Mouse (Mus musculus): ENCODE results near the gene Hccs.
A peak's percentile ranks its signal among the peaks of the same experiment; 100 is the strongest.
"Not testable (repeated sequence)": the region's sequence is repeated elsewhere in the genome, so short reads cannot be mapped to it uniquely, and the experiment has no call there.

Gene Hccs

GRCm38 (mm10) chrX:169319945-169320667 lies at the start of gene Hccs:
Gene Hccs, minus strand, starts transcription at chrX:169320372.
- peak; percentile 96 for DNase-seq (ENCODE audit: low read depth, low spot score)

- no peak for DNase-seq (ENCODE audit: low read depth, low spot score)
Measured at GRCm38 (mm10) chrX:169357146-169357772, 37.1 kb upstream of the Hccs start.

DNA sequence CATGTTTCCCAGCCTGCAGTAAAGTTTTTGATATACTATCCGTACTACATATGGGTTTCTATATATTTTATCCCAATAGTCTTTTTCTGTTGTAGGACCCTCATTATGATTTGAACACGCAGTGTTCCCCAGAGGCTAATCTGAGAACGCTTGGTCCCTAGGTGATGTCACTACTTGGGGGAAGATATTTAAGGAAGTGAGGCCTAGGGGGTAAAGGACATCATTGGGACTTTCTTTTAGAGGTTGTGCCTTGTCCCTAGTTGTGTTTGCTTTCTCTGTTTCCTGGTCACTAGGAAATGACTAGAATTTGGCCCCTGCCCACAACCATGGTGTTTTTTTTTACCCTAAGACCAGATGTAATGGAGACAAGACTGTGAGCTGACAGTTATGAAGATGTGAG lies 18.0 kb upstream of the Hccs start:
- no peak for DNase-seq (ENCODE audit: low read depth, low spot score)

DNA sequence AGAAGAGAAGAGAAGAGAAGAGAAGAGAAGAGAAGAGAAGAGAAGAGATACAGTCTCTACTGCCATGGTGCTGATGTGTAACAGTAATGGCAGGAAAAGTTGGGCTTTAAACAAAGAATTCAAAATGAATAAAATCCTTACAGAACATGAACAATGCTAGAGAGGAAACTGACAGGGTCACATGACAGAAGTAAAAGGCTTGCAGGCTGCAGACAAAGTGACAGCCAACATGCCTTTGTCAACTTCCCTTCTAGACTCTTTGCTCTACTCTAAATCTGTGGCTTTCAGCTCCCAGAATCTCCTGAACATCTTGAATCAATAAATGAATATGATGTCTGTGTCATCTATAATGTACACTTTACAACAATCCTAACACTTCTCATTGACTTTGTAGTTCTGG lies 17.4 kb upstream of the Hccs start:
- DNase-seq (ENCODE audit: low read depth, low spot score): no peak

DNA sequence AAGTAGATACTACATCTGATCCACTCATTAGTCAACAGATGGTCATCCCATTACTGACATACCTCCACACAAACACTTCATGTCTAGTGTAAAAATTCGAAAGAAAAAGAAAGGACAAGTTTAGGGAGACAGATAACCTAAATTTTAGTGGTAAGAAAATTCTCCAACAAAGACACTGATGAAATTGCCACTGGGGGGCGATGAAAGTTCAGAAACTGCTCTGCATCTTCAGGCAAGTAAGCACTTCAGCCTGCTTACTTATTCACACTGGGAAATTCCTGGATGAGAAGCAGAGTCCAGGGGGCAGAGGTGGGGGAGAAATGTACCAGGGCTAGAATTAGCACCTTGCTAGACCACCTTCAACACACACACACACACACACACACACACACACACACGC lies 12.1 kb upstream of the Hccs start:
- DNase-seq (ENCODE audit: low read depth, low spot score): peak; percentile 67

DNA sequence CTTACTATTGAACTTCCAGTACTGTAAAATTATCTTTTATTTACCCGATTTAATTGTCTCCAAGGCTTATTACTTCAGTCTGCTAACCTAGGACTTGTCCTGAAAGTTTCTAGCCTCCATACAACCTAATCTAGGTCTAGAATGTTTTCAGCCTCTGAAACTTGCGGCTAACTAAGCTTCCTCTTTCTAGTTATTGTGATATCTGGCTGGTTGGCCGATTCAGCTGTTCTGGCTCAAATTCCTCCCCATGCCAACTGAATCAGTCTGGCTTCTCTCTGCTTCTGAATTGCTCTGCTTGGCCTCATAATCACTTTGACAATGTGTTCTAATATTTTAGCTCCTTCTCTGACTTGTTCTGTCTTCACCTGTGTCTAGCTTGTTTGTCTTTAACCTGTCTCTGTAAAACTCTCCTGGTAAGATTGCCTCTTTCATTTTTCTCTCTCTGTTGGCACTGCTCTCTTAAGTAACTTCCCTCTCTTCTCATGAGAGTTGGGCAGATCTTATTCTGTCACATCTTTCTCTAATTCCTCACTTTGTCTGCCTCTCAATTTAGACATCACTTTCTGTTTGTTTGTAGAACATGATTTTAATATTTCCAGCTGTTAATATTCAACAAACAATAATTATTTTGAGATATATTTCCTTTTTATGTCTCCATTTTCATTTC lies 5.9 kb upstream of the Hccs start:
- no peak for DNase-seq (ENCODE audit: low read depth, low spot score)

DNA sequence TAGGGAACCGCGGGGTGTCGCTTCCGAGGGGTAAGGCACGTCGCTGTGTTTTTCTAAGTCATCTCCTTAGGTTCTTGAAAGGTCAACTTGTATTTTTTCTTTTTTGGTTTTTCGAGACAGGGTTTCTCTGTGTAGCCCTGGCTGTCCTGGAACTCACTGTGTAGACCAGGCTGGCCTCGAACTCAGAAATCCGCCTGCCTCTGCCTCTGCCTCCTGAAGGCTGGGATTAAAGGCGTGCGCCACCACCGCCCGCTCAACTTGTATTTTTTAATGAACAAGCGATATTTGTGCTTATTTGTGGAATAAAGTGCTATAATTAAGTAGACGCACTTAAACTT lies 465 bp upstream of the Hccs start:
- DNase-seq (ENCODE audit: low read depth, low spot score): not testable (repeated sequence)

- DNase-seq (ENCODE audit: low read depth, low spot score): no peak
Measured at GRCm38 (mm10) chrX:169319066-169319760, 959 bp downstream of the Hccs start.

GRCm38 (mm10) chrX:169308559-169308958 lies 11.6 kb downstream of the Hccs start:
- DNase-seq (ENCODE audit: low read depth, low spot score): no peak

DNA sequence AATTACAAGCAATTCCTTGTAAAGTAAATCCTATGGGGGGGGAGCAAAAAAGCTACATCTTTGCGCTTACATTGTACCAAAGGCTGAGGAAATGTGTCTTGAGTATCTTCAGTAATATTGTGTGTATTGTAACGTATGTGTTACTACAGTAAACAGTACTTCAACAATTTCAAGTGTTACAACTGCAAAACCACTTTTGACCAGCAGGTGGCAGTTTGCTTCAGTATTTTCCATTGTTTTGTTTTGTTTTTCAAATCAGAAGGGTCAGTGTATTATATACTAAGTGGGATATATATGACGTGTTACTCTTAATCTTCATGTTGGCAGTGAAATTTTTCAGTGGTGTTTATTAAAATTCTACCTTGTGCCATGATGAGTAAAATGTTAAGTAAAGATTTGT lies 16.2 kb downstream of the Hccs start:
- peak; percentile 68 for DNase-seq (ENCODE audit: low read depth, low spot score)

GRCm38 (mm10) chrX:169302271-169303045 lies 17.7 kb downstream of the Hccs start:
- no peak for DNase-seq (ENCODE audit: low read depth, low spot score)

GRCm38 (mm10) chrX:169299579-169299978 lies 20.6 kb downstream of the Hccs start:
- DNase-seq (ENCODE audit: low read depth, low spot score): peak; percentile 60

DNA sequence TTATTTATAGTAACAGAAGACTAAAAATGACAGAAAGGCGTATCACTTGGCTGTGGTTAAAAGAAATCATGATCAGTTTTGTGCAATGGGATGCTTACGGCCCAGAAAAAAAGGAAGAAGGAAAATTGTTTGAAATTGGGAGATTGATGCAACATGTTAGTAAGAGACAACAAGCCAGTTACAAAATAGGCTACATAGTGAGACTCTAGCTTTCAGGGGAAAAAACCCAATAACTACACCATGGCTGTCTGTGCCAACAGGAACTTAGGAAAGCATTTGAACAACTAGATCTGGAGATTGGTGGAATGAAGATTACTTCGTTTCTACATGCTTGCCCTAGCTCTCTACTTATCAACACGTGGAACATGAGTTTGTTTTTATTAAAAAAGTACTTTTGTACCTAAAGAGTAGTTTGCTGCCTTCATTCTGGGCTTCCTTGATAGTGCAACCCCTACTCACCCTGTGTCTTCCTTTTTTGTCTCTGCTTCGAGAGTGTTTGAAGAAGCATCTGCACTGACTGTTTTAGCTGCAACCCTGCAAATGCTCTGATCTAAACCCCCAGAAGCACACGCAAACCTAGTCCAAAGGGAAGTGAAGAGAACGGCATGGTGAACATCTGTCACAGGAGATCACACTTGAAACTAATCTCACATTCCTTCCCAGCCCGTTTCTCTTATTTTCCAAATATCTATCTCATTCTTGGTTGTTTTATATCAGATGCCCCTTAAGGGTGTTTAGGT lies 56.6 kb downstream of the Hccs start:
- DNase-seq (ENCODE audit: low read depth, low spot score): no peak

DNA sequence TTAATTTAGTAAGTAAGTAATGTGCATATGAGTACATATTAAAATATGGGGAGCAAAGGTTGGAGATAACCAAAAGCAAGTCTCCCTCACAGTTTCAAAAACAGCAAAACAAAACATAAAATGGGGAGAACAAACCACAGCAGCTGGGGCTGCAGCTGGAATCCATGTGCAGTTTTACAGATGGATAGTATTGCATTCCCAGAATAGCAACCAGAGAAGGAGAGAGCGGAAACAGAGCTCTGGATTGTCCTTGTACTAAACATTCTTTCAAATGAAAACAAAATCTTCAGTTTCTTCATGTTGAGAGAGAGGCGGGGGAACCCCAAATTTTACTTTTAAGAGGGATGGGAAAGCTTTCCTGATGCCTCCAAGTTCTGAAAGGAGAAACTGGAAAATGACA lies 58.0 kb downstream of the Hccs start:
- peak; percentile 11 for DNase-seq (ENCODE audit: low read depth, low spot score)

- DNase-seq (ENCODE audit: low read depth, low spot score): no peak
Measured at GRCm38 (mm10) chrX:169261034-169261433, 59.1 kb downstream of the Hccs start.

GRCm38 (mm10) chrX:169256741-169257140 lies 63.4 kb downstream of the Hccs start:
- DNase-seq (ENCODE audit: low read depth, low spot score): no peak

DNA sequence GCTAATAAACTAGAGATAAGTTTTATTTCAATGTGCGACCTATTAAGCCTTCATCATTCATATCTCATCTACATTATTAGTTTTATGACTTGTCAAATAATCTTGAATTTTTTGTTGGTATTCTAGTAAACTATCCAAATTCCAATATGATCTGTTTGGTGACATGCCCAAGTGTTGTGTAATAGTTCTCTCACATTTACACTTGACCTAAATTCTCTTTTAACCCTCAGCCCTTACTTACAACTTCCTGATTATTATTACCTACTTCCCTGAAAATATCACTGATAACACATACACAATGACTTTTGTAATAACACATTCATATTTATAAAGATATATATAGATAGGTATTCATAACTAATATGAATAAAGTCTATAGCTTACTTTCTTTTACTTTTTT lies 64.3 kb downstream of the Hccs start:
- no peak for DNase-seq (ENCODE audit: low read depth, low spot score)

DNA sequence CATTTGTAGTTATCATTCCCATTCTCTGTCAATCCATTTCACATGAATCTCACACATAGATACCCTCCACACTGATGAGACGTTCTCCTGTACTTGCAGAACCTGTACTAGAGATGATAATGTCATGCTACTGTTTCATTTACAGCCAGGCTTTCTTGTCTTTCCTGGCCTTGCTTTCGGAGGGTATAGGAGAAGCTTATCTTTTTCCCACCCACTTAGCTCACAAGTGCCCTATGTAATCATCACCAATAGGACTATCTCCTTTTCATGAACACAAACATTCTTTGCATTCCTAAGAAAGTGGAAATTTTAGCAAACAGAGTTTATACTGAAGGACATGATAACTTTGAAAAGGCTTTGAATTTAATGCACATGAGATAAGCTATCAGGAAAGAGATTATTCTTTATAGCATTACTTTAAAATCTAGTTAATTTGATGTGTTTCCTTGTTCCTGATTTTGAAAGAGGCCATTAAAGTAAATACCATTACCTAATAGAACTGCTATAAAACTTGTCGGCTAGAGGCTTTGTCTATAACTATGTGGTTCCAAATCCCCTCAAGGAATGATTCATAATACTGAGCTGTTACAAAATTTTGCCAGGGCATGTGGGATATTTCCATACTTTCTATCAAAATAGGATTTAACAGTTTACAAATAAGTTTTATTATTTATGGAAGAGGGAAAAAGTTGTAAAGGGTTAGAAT lies 97.7 kb downstream of the Hccs start:
- no peak for DNase-seq (ENCODE audit: low read depth, low spot score)

GRCm38 (mm10) chrX:169220064-169220463 lies 100.1 kb downstream of the Hccs start:
- no peak for DNase-seq (ENCODE audit: low read depth, low spot score)

DNA sequence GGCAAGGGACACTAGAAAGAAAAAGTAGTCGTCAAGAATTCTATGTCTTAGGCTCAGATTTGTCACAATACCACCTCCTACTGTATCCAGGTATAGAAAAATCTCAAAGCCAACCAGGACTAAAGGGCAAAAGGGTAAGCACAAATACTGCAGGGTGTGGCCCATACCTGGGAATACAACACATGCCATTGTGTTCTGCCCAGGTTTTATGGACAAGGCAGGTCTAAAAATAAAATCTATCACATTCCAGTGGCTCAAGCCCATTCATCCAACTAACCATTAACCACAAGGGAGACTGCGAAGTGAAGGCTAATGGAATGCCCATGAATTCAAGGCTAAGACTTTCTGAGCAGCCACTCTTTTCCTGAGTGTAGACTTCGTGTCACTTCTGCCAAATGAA lies 110.2 kb downstream of the Hccs start:
- DNase-seq (ENCODE audit: low read depth, low spot score): no peak

All from brain, adult 2 months (tissue).